Mouse (Mus musculus) midbrain, embryonic 11.5 days (tissue): ENCODE results near the gene Speg. TPM values are rescaled to one million over a fixed set of nuclear protein-coding genes. Genes with fewer than 3 reads are reported as not detected.
A peak's percentile ranks its signal among the peaks of the same experiment; 100 is the strongest.

Source experiments
- ATAC-seq: fragments of 200-750 bp; cut with Nextera tagmentation; 2 replicates; pipeline ENCODE4 v1.8.0; 2017; ENCODE audit warnings: moderate TSS enrichment, moderate library complexity; ENCODE audit not compliant: low FRiP score
- DNase-seq: peaks from one replicate; pipeline ENCODE4 v3.0.0; 2015; ENCODE audit warnings: low spot score; ENCODE audit errors: missing footprints
- H3K27ac ChIP-seq: fragments of 300-500 bp; sonication (generic); 2 replicates; pipeline ENCODE4 v1.5.1; 2014; ENCODE audit warnings: low read depth, low read length
- H3K27me3 ChIP-seq: fragments of 300-500 bp; sonication (generic); 2 replicates; pipeline ENCODE4 v1.6.1; 2014; ENCODE audit warnings: mild to moderate bottlenecking, low read length, moderate library complexity, mixed read lengths; ENCODE audit not compliant: control insufficient read depth, insufficient read depth
- H3K36me3 ChIP-seq: fragments of 300-500 bp; sonication (generic); 2 replicates; pipeline ENCODE4 v1.6.1; 2014; ENCODE audit warnings: mild to moderate bottlenecking, low read length, moderate library complexity, mixed read lengths; ENCODE audit not compliant: control insufficient read depth, insufficient read depth
- H3K4me1 ChIP-seq: fragments of 300-500 bp; sonication (generic); 2 replicates; pipeline ENCODE4 v1.6.1; 2014; ENCODE audit warnings: low read length; ENCODE audit not compliant: control insufficient read depth, insufficient read depth
- H3K4me2 ChIP-seq: fragments of 300-500 bp; sonication (generic); 2 replicates; pipeline ENCODE4 v1.6.1; 2014; ENCODE audit warnings: mild to moderate bottlenecking, moderate library complexity
- H3K4me3 ChIP-seq: fragments of 300-500 bp; sonication (generic); 2 replicates; pipeline ENCODE4 v1.5.1; 2014; ENCODE audit warnings: low read depth, low read length
- H3K9ac ChIP-seq: fragments of 300-500 bp; sonication (generic); 2 replicates; pipeline ENCODE4 v1.6.1; 2014; ENCODE audit warnings: low read length
- H3K9me3 ChIP-seq: fragments of 300-500 bp; sonication (generic); 2 replicates; pipeline ENCODE4 v1.6.1; 2016; ENCODE audit warnings: low read length; ENCODE audit not compliant: control insufficient read depth
- WGBS: fragments of 180-500 bp; shearing (Covaris S2); extraction: QIAGEN DNeasy Blood & Tissue Kit; methylation state at CpG from one replicate; pipeline ENCODE4 v1.1.7; 2014; 5-methylcytosine and 5-hydroxymethylcytosine counted together
- polyA plus RNA-seq: library from polyadenylated mRNA; unstranded; fragments of >200 nt; fragmentation: Nextera tagmentation; extraction: Ambion mirVana; gene quantifications from 2 replicates; pipeline ENCODE4 v1.2.1, GENCODE M21; 2014

The Speg gene
- polyA plus RNA-seq, 1 experiment from 2014 or later = 15.2 TPM

- H3K27ac ChIP-seq = peak overlapping the region; percentile 91
- no peak for DNase-seq
- under 1% methylated on average over 7 of the region's 7 CpGs for WGBS
- peak overlapping the region; percentile 39; the same call in 1 of the 2 replicates for H3K9ac ChIP-seq
- H3K4me1 ChIP-seq = peaks cover 86% of the 10 kb centered on the region
- no peak overlapping the region; the same call in 1 of the 2 replicates for H3K4me3 ChIP-seq
- peaks cover 26% of the 10 kb centered on the region for H3K27me3 ChIP-seq
- no peaks in the 10 kb centered on the region for H3K9me3 ChIP-seq
- no peaks in the 10 kb centered on the region for H3K36me3 ChIP-seq
- H3K4me2 ChIP-seq = peak overlapping the region; percentile 37
- no peak for ATAC-seq
Measured at GRCm38 (mm10) chr1:75448052-75448431, 72.9 kb downstream of the Speg start.

- WGBS = 1% methylated on average over 13 of the region's 14 CpGs
- Histone ChIP-seq H3K9ac (peak overlapping the region; percentile 61; the same call in 1 of the 2 replicates), H3K9me3 (no peaks in the 10 kb centered on the region), H3K27ac (peak overlapping the region; percentile 73), H3K36me3 (no peaks in the 10 kb centered on the region), H3K4me1 (peaks cover 77% of the 10 kb centered on the region), H3K27me3 (peaks cover 26% of the 10 kb centered on the region), H3K4me3 (no peak overlapping the region), H3K4me2 (peak overlapping the region; percentile 31; the same call in 1 of the 2 replicates)
- peak; percentile 96 for DNase-seq
- ATAC-seq = no peak
Measured at GRCm38 (mm10) chr1:75448937-75449336, 73.8 kb downstream of the Speg start.

- DNase-seq (peak; percentile 95), ATAC-seq (no peak)
- H3K9ac ChIP-seq = peak overlapping the region; percentile 61
- H3K4me3 ChIP-seq = peak overlapping the region; percentile 37; the same call in 1 of the 2 replicates
- H3K27ac ChIP-seq = peak overlapping the region; percentile 69
- peaks cover 26% of the 10 kb centered on the region for H3K27me3 ChIP-seq
- H3K4me1 ChIP-seq = peaks cover 73% of the 10 kb centered on the region
- H3K4me2 ChIP-seq = peak overlapping the region; percentile 56
- no peaks in the 10 kb centered on the region for H3K9me3 ChIP-seq
- no peaks in the 10 kb centered on the region for H3K36me3 ChIP-seq
- 4% methylated on average over 8 of the region's 8 CpGs for WGBS
Measured at GRCm38 (mm10) chr1:75449377-75450135, 74.5 kb downstream of the Speg start.

- ATAC-seq (no peak), DNase-seq (peak; percentile 95)
- Histone ChIP-seq H3K4me1 (peaks cover 67% of the 10 kb centered on the region), H3K27me3 (peaks cover 26% of the 10 kb centered on the region), H3K4me3 (peak within 1 kb of the TSS; percentile 37), H3K9me3 (no peaks in the 10 kb centered on the region), H3K36me3 (no peaks in the 10 kb centered on the region), H3K4me2 (peak within 1 kb of the TSS; percentile 56), H3K27ac (peak within 1 kb of the TSS; percentile 69), H3K9ac (peak within 1 kb of the TSS; percentile 61)
- WGBS = 2% methylated on average over 35 of the region's 35 CpGs
Measured at GRCm38 (mm10) chr1:75450314-75451005, 75.4 kb downstream of the Speg start, which contains the start of gene Asic4. Gene Asic4 (plus strand): TSS chr1:75450436.

GRCm38 (mm10) chr1:75451900-75452299, 76.8 kb downstream of the Speg start:
- Histone ChIP-seq H3K9me3 (no peaks in the 10 kb centered on the region), H3K4me3 (peak overlapping the region; percentile 37), H3K36me3 (no peaks in the 10 kb centered on the region), H3K4me1 (peaks cover 59% of the 10 kb centered on the region), H3K9ac (peak overlapping the region; percentile 61), H3K27ac (no peak overlapping the region), H3K4me2 (peak overlapping the region; percentile 56), H3K27me3 (peaks cover 26% of the 10 kb centered on the region)
- DNase-seq = no peak
- 66% methylated on average over 4 of the region's 5 CpGs for WGBS
- no peak for ATAC-seq

GRCm38 (mm10) chr1:75455433-75455832, 80.3 kb downstream of the Speg start:
- Histone ChIP-seq H3K4me2 (peak overlapping the region; percentile 11; the same call in 1 of the 2 replicates), H3K27ac (peak overlapping the region; percentile 14; the same call in 1 of the 2 replicates), H3K36me3 (no peaks in the 10 kb centered on the region), H3K9ac (no peak overlapping the region), H3K27me3 (peaks cover 23% of the 10 kb centered on the region), H3K9me3 (no peaks in the 10 kb centered on the region), H3K4me1 (peaks cover 40% of the 10 kb centered on the region), H3K4me3 (no peak overlapping the region)
- no peak for ATAC-seq
- DNase-seq = no peak
- 75% methylated on average over 3 of the region's 3 CpGs for WGBS

GRCm38 (mm10) chr1:75455948-75456347, 80.9 kb downstream of the Speg start:
- Histone ChIP-seq H3K27me3 (peaks cover 18% of the 10 kb centered on the region), H3K36me3 (no peaks in the 10 kb centered on the region), H3K9ac (no peak overlapping the region), H3K4me2 (peak overlapping the region; percentile 11; the same call in 1 of the 2 replicates), H3K4me3 (no peak overlapping the region), H3K27ac (peak overlapping the region; percentile 14; the same call in 1 of the 2 replicates), H3K9me3 (no peaks in the 10 kb centered on the region), H3K4me1 (peaks cover 35% of the 10 kb centered on the region)
- 23% methylated on average over 5 of the region's 5 CpGs for WGBS
- ATAC-seq (0 out of 2 replicates have a peak, but pooled peaks have one; percentile 12), DNase-seq (no peak)

GRCm38 (mm10) chr1:75456746-75457564, 81.9 kb downstream of the Speg start:
- Histone ChIP-seq H3K27me3 (peaks cover 12% of the 10 kb centered on the region), H3K36me3 (no peaks in the 10 kb centered on the region), H3K27ac (peak overlapping the region; percentile 61), H3K4me3 (no peak overlapping the region), H3K4me1 (peaks cover 32% of the 10 kb centered on the region), H3K9me3 (no peaks in the 10 kb centered on the region), H3K4me2 (peak overlapping the region; percentile 1; the same call in 1 of the 2 replicates), H3K9ac (0 out of 2 replicates have a peak overlapping the region, but pooled peaks have one; percentile 24)
- ATAC-seq (no peak), DNase-seq (peak; percentile 93)
- WGBS = 5% methylated on average over 14 of the region's 14 CpGs
